In the genomic region with DNA sequence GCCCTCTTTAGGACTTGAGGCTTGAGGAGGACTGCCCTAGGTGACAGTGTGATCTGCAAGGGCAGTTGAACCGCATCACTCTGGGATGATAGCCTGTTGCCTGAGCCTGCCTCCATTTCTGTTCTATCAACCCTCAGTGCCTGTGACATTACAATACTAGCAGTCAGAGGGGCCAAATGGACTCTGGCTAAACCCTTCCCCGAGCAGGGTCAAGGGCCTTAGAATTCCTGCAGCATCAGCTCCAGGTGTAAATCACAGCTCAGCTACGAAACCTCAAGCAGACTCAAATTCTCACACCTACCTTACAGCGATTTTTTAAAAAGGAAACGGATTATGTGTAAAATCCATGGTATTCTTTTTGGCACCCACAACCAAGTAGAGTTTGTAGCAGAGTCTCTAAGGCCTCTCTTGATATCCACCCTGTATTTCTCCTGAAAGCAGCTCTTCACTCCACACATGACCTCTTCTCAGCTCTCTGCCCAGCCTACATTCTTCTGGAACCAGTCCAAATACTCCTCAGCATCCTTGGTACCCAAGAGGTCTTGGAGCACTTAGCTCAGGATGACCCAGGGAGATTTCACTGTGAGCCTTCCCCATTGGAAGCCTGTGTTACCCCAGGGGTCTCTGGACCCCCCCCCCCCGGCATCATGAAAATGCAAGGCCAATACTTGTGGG, we compare ENCODE assay signal across 10 mouse cellular contexts. TPM values are rescaled to one million over a fixed set of nuclear protein-coding genes. Genes with fewer than 3 reads are reported as not detected.
DNase-seq lines count a peak whose midpoint lies in the region; ATAC-seq and TF ChIP-seq lines count a peak whose summit lies in the region.
"Had no signal": no experiment of that assay in that cellular context is flagged by ENCODE, and none has a peak within 500 bp of the region (broad histone marks: within the 10 kb centered on the region; RNA-seq: fewer than 3 reads in every experiment).

No protein-coding gene starts in this region.

- ATAC-seq in forebrain, embryonic 15.5 days (replicated peaks), result no peak
- ATAC-seq in neural tube, embryonic 14.5 days (ENCODE audit: low read depth), result no peak

- H3K9me3 ChIP-seq in forebrain, embryonic 15.5 days, result no peaks in the 10 kb centered on the region
- H3K9me3 ChIP-seq in neural tube, embryonic 14.5 days (ENCODE audit: control insufficient read depth, low read length), result no peaks in the 10 kb centered on the region
- H3K9me3 ChIP-seq: G1E had no signal

- no peak for DNase-seq in layer of hippocampus, adult 2 months (ENCODE audit: low spot score in 2 of 2)
- DNase-seq in layer of hippocampus, adult 9-11 months, result no peak
- DNase-seq in kidney, postnatal 25 days, result peak; percentile 33 to 72
- DNase-seq in embryo, embryonic 10 days (ENCODE audit: low spot score), result no peak
- DNase-seq in ovary, adult 18-20 months (ENCODE audit: low spot score), result no peak
- no peak for DNase-seq in layer of hippocampus, postnatal 10 days (ENCODE audit: low spot score in 2 of 2)
- DNase-seq: thymus, postnatal 4 days had no signal

- H3K4me3 ChIP-seq in layer of hippocampus, adult 2 months, result peak overlapping the region; percentile 80
- H3K4me3 ChIP-seq in forebrain, embryonic 15.5 days, result peak overlapping the region; percentile 61
- H3K4me3 ChIP-seq in neural tube, embryonic 14.5 days (ENCODE audit: low read depth, low read length), result peak overlapping the region; percentile 68

- TF ChIP-seq CTCF in layer of hippocampus, adult 2 months (conservative IDR thresholded peaks at IDR 0.05), result no peak

- H3K9ac ChIP-seq in forebrain, embryonic 15.5 days (replicated peaks), result peak overlapping the region; percentile 65; the same call in 1 of the 2 replicates
- H3K9ac ChIP-seq in neural tube, embryonic 14.5 days (replicated peaks; ENCODE audit: low read depth, low read length), result peak overlapping the region; percentile 83; the same call in 1 of the 2 replicates

- H3K27ac ChIP-seq in layer of hippocampus, adult 2 months, result peak overlapping the region; percentile 95
- H3K27ac ChIP-seq in forebrain, embryonic 15.5 days (replicated peaks), result peak overlapping the region; percentile 11; the same call in 1 of the 2 replicates
- no peak overlapping the region for H3K27ac ChIP-seq in neural tube, embryonic 14.5 days (ENCODE audit: low read depth, low read length)

- H3K36me3 ChIP-seq in forebrain, embryonic 15.5 days, result no peaks in the 10 kb centered on the region
- H3K36me3 ChIP-seq in neural tube, embryonic 14.5 days (ENCODE audit: control insufficient read depth, insufficient read depth, low read length), result no peaks in the 10 kb centered on the region

- peaks cover 14% of the 10 kb centered on the region for H3K4me1 ChIP-seq in forebrain, embryonic 15.5 days
- H3K4me1 ChIP-seq in neural tube, embryonic 14.5 days (ENCODE audit: control insufficient read depth, insufficient read depth, low read length), result peaks cover 2% of the 10 kb centered on the region; the same call in 1 of the 2 replicates

- H3K4me2 ChIP-seq in forebrain, embryonic 15.5 days (replicated peaks), result peak overlapping the region; percentile 85
- H3K4me2 ChIP-seq in neural tube, embryonic 14.5 days (ENCODE audit: low read depth, low read length), result peak overlapping the region; percentile 78

- WGBS in forebrain, embryonic 15.5 days, result 73% methylated on average over 6 of the region's 6 CpGs
- WGBS in neural tube, embryonic 14.5 days, result 66% methylated on average over 6 of the region's 6 CpGs

- peaks cover 8% of the 10 kb centered on the region for H3K27me3 ChIP-seq in forebrain, embryonic 15.5 days
- H3K27me3 ChIP-seq in neural tube, embryonic 14.5 days (ENCODE audit: control insufficient read depth, insufficient read depth, low read length), result peaks cover 13% of the 10 kb centered on the region

RNA-seq across cellular contexts. Expression of a gene that starts 1.1 kb away (rescaled TPM):
- total RNA-seq in layer of hippocampus, adult 2 months (2021), result 100 to 1,000 TPM; 185 to 196 TPM
- 9.2 and 10.0 TPM in 2 replicates for polyA plus RNA-seq in forebrain, embryonic 15.5 days (2015; fragmentation: Nextera tagmentation; extraction: Ambion mirVana)
- 6.2 and 8.4 TPM in 2 replicates for polyA plus RNA-seq in neural tube, embryonic 14.5 days (2014; fragmentation: Nextera tagmentation; extraction: Ambion mirVana)
- total RNA-seq in layer of hippocampus, postnatal 10 days (2021), result 10 to 100 TPM; 43.9 to 50.5 TPM

RNA-seq across cellular contexts. Expression of a gene that starts 11.7 kb away (rescaled TPM):
- 10 to 100 TPM; 11.0 to 11.7 TPM for total RNA-seq in layer of hippocampus, adult 2 months (2021)
- polyA plus RNA-seq in forebrain, embryonic 15.5 days (2015; fragmentation: Nextera tagmentation; extraction: Ambion mirVana), result 12.7 and 12.9 TPM in 2 replicates
- polyA plus RNA-seq in neural tube, embryonic 14.5 days (2014; fragmentation: Nextera tagmentation; extraction: Ambion mirVana), result 11.3 and 12.5 TPM in 2 replicates
- 1 to 10 TPM; 7.4 to 8.2 TPM for total RNA-seq in layer of hippocampus, postnatal 10 days (2021)

RNA-seq across cellular contexts. Expression of a gene that starts 11.7 kb away (rescaled TPM):
- 1 to 10 TPM; 8.8 to 8.9 TPM for total RNA-seq in layer of hippocampus, adult 2 months (2021)
- 14.1 and 15.4 TPM in 2 replicates for polyA plus RNA-seq in forebrain, embryonic 15.5 days (2015; fragmentation: Nextera tagmentation; extraction: Ambion mirVana)
- 12.4 and 14.6 TPM in 2 replicates for polyA plus RNA-seq in neural tube, embryonic 14.5 days (2014; fragmentation: Nextera tagmentation; extraction: Ambion mirVana)
- total RNA-seq in layer of hippocampus, postnatal 10 days (2021), result 1 to 10 TPM; 8.1 to 8.7 TPM

RNA-seq across cellular contexts. Expression of a gene that starts 23.0 kb away (rescaled TPM):
- total RNA-seq in layer of hippocampus, adult 2 months (2021), result 10 to 100 TPM; 97.6 to 98.1 TPM
- polyA plus RNA-seq in forebrain, embryonic 15.5 days (2015; fragmentation: Nextera tagmentation; extraction: Ambion mirVana), result 57.4 and 63.4 TPM in 2 replicates
- polyA plus RNA-seq in neural tube, embryonic 14.5 days (2014; fragmentation: Nextera tagmentation; extraction: Ambion mirVana), result 75.0 and 77.0 TPM in 2 replicates
- total RNA-seq in layer of hippocampus, postnatal 10 days (2021), result 10 to 100 TPM; 57.9 to 71.9 TPM

RNA-seq across cellular contexts. Expression of a gene that starts 25.9 kb away (rescaled TPM):
- 10 to 100 TPM; 36.0 to 36.8 TPM for total RNA-seq in layer of hippocampus, adult 2 months (2021)
- 133 and 134 TPM in 2 replicates for polyA plus RNA-seq in forebrain, embryonic 15.5 days (2015; fragmentation: Nextera tagmentation; extraction: Ambion mirVana)
- 116 and 117 TPM in 2 replicates for polyA plus RNA-seq in neural tube, embryonic 14.5 days (2014; fragmentation: Nextera tagmentation; extraction: Ambion mirVana)
- 10 to 100 TPM; 39.5 to 43.4 TPM for total RNA-seq in layer of hippocampus, postnatal 10 days (2021)

Comparison
In these comparisons a context has a peak if more than half of its experiments do, and no peak if none do; other contexts are left out.
1. DNase-seq: peak in kidney, postnatal 25 days (2 of 2); none in layer of hippocampus, adult 2 months (0 of 2), layer of hippocampus, adult 9-11 months (single experiment), embryo, embryonic 10 days (single experiment), ovary, adult 18-20 months (single experiment) and layer of hippocampus, postnatal 10 days (0 of 2).
2. Peak in every context shown above with its lines, with median percentiles within 50 percentile points of each other: H3K4me3 ChIP-seq.